Mouse (Mus musculus) liver, embryonic 16.5 days (tissue): Measurements from ENCODE around the gene Met. TPM values are rescaled to one million over a fixed set of nuclear protein-coding genes. Genes with fewer than 3 reads are reported as not detected.

ENCODE experiments used
- ATAC-seq: fragments of 200-750 bp; cut with Nextera tagmentation; 2 replicates; pipeline ENCODE4 v1.8.0; 2017; ENCODE audit warnings: low read depth, mild to moderate bottlenecking, moderate number of reproducible peaks, moderate library complexity
- H3K27ac ChIP-seq: fragments of 300-500 bp; sonication (generic); 2 replicates; pipeline ENCODE4 v1.5.1; 2014; ENCODE audit warnings: mild to moderate bottlenecking, low read length
- H3K27me3 ChIP-seq: fragments of 300-500 bp; sonication (generic); 2 replicates; pipeline ENCODE4 v1.6.1; 2014; ENCODE audit warnings: low read depth, low read length, mixed read lengths; ENCODE audit not compliant: control insufficient read depth, insufficient read depth
- H3K36me3 ChIP-seq: fragments of 300-500 bp; sonication (generic); 2 replicates; pipeline ENCODE4 v1.6.1; 2014; ENCODE audit warnings: mild to moderate bottlenecking; ENCODE audit not compliant: control insufficient read depth, insufficient read depth
- H3K4me1 ChIP-seq: fragments of 300-500 bp; sonication (generic); 2 replicates; pipeline ENCODE4 v1.6.1; 2014; ENCODE audit warnings: low read depth, low read length, mixed read lengths; ENCODE audit not compliant: control insufficient read depth
- H3K4me2 ChIP-seq: fragments of 300-500 bp; sonication (generic); 2 replicates; pipeline ENCODE4 v1.6.1; 2014; ENCODE audit warnings: low read depth, low read length, mixed read lengths
- H3K4me3 ChIP-seq: fragments of 300-500 bp; sonication (generic); 2 replicates; pipeline ENCODE4 v1.5.1; 2014; ENCODE audit warnings: low read depth, mild to moderate bottlenecking, low read length
- H3K9ac ChIP-seq: fragments of 300-500 bp; sonication (generic); 2 replicates; pipeline ENCODE4 v1.6.1; 2014; ENCODE audit warnings: low read depth, low read length
- H3K9me3 ChIP-seq: fragments of 300-500 bp; sonication (generic); replicated peaks from 2 replicates; pipeline ENCODE4 v1.6.1; 2016; ENCODE audit warnings: low read length; ENCODE audit not compliant: control insufficient read depth
- WGBS: fragments of 180-500 bp; shearing (Covaris S2); extraction: QIAGEN DNeasy Blood & Tissue Kit; methylation state at CpG from one replicate; pipeline ENCODE4 v1.1.7; 2014; ENCODE audit not compliant: insufficient replicate concordance; 5-methylcytosine and 5-hydroxymethylcytosine counted together
- polyA plus RNA-seq: library from polyadenylated mRNA; unstranded; fragments of >200 nt; fragmentation: Nextera tagmentation; extraction: Ambion mirVana; gene quantifications from 2 replicates; pipeline ENCODE4 v1.2.1, GENCODE M21; 2015

Gene Met
- polyA plus RNA-seq, 1 experiment from 2014 or later = 6.9 TPM

DNA sequence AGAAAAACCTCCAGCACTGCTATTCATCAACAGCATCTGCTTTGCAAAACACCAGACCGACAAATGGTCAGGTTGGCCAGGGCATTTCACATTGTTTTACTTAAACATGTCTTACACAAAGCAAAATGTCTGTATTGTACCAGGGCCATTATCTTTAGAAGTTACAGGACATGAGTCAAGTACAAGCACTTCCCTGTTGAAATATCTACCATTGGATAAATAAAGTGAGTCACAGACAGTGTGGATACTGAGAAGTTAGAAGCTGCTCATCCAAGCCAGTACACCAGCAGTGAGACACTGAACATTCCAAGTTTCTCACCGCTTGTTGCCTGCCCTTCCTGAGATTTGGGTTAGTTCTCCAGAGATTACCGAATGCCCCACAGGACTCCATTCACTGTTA is 86.0 kb downstream of the Met start:
- Histone ChIP-seq H3K36me3 (no peaks in the 10 kb centered on the region), H3K9me3 (no peaks in the 10 kb centered on the region), H3K4me1 (no peaks in the 10 kb centered on the region), H3K9ac (no peak overlapping the region), H3K4me2 (no peak overlapping the region), H3K4me3 (no peak overlapping the region), H3K27me3 (no peaks in the 10 kb centered on the region), H3K27ac (no peak overlapping the region)
- ATAC-seq = no peak
- whole genome bisulfite sequencing = 59% methylated on average over 3 of the region's 3 CpGs

DNA sequence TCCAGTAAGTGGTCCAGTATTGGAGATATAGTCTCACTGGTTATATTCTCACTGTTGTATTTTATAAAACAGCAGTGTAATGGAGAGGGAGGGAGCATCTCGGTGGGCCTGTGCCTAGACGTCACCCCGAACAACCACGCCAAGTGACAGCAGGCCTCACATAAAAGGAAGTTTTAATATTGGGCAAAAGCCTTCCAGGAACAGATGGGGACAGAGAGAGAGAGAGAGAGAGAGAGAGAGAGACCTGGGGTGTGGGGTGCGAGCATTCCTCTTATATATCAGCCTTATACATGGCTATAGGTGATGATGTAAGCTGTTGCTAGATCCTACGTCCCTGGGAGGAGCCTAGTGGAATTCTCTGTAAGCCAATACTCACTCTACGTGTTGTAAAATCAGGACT is 90.7 kb downstream of the Met start:
- Histone ChIP-seq H3K9me3 (no peaks in the 10 kb centered on the region), H3K4me1 (no peaks in the 10 kb centered on the region), H3K27me3 (no peaks in the 10 kb centered on the region), H3K36me3 (no peaks in the 10 kb centered on the region), H3K9ac (no peak overlapping the region), H3K4me2 (no peak overlapping the region), H3K27ac (no peak overlapping the region; the same call in 1 of the 2 replicates), H3K4me3 (no peak overlapping the region)
- WGBS = 65% methylated on average over 7 of the region's 7 CpGs
- no peak for ATAC-seq

DNA sequence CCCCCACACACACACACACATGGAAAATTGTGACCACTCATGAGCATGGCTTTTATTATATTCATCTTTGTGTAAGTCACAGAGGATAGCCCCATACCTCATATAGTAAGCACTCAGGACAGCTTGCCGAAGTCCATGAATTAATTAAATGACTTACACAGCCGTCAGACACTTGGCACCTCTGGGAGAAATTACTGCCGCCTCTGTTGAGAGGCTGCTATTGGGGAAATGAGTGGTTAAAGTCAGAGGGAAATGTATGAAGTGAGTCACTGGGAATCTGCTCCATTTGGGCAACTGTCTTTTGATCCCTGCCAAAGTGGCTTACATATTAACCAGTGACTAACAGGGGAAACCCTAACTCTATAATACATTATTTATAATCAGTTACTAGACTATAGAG is 91.2 kb downstream of the Met start:
- Histone ChIP-seq H3K27me3 (no peaks in the 10 kb centered on the region), H3K9me3 (no peaks in the 10 kb centered on the region), H3K27ac (peak overlapping the region; percentile 33; the same call in 1 of the 2 replicates), H3K4me1 (no peaks in the 10 kb centered on the region), H3K4me3 (no peak overlapping the region), H3K36me3 (no peaks in the 10 kb centered on the region), H3K4me2 (no peak overlapping the region), H3K9ac (no peak overlapping the region)
- ATAC-seq = peak; percentile 66
- 47% methylated on average over 3 of the region's 3 CpGs for WGBS

DNA sequence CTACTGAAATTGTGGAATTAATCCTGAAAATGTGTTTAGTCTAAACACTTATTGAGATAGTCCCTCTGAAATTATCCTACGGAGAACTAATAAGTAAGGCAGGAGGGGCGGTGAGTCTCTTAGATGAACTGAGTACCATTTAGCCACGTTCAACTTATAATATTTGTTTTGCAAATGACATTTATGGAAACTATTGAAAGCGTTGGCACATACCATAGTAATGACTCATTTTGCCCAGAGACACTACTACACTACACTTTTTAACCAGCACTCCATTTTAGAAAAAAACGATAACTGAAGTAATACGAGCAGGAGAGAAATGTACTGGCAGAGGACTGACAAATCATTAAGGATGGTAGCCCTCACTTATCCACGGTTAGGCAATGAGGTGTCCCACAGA is 92.1 kb downstream of the Met start:
- no peaks in the 10 kb centered on the region for H3K36me3 ChIP-seq
- 60% methylated on average over 7 of the region's 7 CpGs for WGBS
- no peaks in the 10 kb centered on the region for H3K27me3 ChIP-seq
- H3K27ac ChIP-seq = no peak overlapping the region
- no peaks in the 10 kb centered on the region for H3K4me1 ChIP-seq
- no peak overlapping the region for H3K9ac ChIP-seq
- no peak for ATAC-seq
- no peaks in the 10 kb centered on the region for H3K9me3 ChIP-seq
- no peak overlapping the region for H3K4me3 ChIP-seq
- no peak overlapping the region for H3K4me2 ChIP-seq

DNA sequence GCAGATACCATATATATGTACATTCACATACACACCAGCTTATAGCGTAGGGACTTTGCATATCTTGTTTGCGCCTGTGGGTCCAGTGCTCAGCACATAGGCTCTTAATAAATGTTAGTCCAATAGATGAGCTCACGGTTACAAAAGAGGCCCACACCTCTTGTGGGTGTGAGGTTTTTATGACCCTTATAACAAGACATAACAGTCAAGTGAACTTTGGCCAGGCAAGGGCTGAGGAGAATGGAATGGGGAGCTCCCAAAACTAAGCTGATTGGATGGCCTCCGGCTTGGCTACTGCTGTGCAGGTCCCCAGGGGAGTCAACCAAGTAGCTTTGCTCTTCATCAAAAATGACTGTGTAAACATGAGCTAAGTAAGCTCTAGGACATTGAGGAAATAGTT is 96.1 kb downstream of the Met start:
- Histone ChIP-seq H3K4me2 (no peak overlapping the region), H3K36me3 (no peaks in the 10 kb centered on the region), H3K4me1 (no peaks in the 10 kb centered on the region), H3K9ac (no peak overlapping the region), H3K27ac (no peak overlapping the region), H3K9me3 (no peaks in the 10 kb centered on the region), H3K4me3 (no peak overlapping the region), H3K27me3 (no peaks in the 10 kb centered on the region)
- ATAC-seq = no peak
- WGBS = 64% methylated on average over 4 of the region's 4 CpGs

DNA sequence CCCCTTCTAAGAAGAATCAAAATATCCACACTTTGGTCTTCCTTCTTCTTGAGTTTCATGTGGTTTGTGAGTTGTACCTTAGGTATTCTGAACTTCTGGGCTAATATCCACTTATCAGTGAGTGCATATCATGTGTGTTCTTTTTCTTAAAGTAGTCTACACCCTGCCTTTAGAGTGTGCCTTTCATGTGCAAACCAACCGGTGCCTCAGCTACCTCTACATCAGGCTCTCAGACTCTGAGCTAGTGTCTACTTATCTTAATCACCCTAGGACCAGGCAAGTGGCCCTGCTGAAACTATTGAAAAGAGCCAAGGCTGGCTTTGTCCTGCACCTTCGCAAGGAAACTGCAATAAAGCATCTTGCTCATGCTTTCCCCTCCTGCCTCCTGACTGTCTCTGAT is 97.7 kb downstream of the Met start:
- WGBS = 50% methylated on average over 2 of the region's 2 CpGs
- no peak for ATAC-seq
- H3K36me3 ChIP-seq = no peaks in the 10 kb centered on the region
- H3K27me3 ChIP-seq = no peaks in the 10 kb centered on the region
- H3K4me2 ChIP-seq = no peak overlapping the region
- H3K9ac ChIP-seq = no peak overlapping the region
- no peak overlapping the region for H3K27ac ChIP-seq
- no peaks in the 10 kb centered on the region for H3K9me3 ChIP-seq
- H3K4me3 ChIP-seq = no peak overlapping the region
- H3K4me1 ChIP-seq = no peaks in the 10 kb centered on the region

DNA sequence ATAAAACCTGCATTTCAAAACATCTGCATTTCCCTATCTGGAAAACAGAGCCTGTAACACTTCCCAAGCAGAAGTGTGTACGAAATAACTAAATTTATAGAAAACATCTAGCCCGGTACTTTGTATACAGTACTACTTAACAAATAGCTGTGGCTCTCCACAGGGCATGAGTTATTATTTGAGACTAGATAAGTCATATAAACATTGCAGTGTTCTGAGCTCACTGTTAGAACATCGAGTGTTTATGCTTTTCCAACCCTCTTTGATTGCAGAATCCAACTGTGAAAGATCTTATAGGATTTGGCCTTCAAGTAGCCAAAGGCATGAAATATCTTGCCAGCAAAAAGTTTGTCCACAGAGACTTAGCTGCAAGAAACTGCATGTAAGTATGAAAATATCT is 98.3 kb downstream of the Met start:
- H3K9me3 ChIP-seq = no peaks in the 10 kb centered on the region
- no peak overlapping the region for H3K4me3 ChIP-seq
- no peak for ATAC-seq
- H3K4me2 ChIP-seq = no peak overlapping the region
- H3K36me3 ChIP-seq = no peaks in the 10 kb centered on the region
- no peaks in the 10 kb centered on the region for H3K4me1 ChIP-seq
- H3K9ac ChIP-seq = no peak overlapping the region
- no peak overlapping the region for H3K27ac ChIP-seq
- no peaks in the 10 kb centered on the region for H3K27me3 ChIP-seq
- WGBS = 43% methylated on average over 3 of the region's 3 CpGs

DNA sequence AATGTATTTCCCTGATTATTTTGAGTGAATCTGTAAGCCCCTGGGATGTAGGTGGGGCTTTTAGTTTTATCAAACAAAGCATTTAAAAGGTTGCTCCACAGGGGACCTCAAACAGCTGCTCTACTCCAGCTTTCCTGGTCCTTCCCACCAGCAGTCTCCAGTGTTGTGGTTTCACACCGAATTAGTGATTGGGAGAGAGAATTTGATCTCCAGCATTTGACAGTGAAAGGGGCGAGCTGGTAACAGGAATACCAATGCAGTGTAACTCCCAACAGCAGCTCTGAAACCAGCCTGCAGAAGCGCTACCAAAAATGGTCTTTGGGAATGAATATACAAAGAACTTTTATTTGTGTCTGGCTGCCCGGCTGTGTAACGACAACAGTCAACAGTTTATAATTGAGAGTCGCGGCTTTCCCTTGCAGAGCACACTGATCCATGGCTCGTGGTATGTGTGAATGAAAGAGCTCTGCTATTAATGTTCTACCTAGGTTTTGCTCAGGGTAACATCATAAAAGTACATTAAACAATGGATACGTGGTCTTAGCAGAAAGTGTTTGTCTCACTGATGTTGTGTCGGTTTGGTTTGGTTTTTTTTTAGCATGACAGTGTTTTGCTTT is 99.0 kb downstream of the Met start:
- Histone ChIP-seq H3K27ac (no peak overlapping the region), H3K9ac (no peak overlapping the region)

DNA sequence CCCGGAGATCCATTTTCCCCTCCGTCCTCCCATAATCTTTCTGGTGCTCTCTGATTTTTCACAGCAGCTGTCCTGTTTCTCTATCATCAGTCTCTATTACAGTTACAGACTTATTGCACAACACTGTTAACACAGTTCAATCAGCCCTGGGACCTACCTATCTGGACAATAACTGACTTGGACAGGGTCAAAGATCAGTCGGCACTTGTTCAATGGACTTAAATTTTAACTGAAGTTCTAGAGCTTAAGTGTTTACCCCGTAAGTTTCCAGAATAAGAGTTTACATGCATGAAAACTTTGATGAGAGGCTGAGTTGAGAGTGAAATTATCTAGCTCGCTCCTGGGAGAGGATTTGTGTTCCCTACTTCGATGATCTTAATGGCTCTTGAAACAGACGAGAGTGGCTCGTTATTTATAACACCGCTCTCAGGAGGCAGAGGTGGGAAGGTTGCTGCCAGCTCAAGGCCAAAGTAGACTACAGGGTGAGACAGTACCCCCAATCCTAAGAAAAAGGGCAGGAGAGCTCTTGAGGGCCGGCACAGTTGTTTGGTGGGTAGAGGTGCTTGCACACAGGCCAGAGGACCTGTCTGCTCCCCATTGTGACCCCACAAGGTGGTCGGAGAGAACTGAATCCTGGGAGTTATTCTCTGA is 105.2 kb downstream of the Met start:
- H3K4me3 ChIP-seq = no peak overlapping the region
- H3K27ac ChIP-seq = peak overlapping the region; percentile 76
- ATAC-seq = peak; percentile 93
- H3K9ac ChIP-seq = no peak overlapping the region
- WGBS = 65% methylated on average over 11 of the region's 11 CpGs
- H3K4me2 ChIP-seq = no peak overlapping the region
- H3K27me3 ChIP-seq = no peaks in the 10 kb centered on the region
- no peaks in the 10 kb centered on the region; the same call in 1 of the 2 replicates for H3K4me1 ChIP-seq
- H3K36me3 ChIP-seq = no peaks in the 10 kb centered on the region
- no peaks in the 10 kb centered on the region for H3K9me3 ChIP-seq

More for the DNA sequence above, 99.0 kb downstream of the Met start:
- Histone ChIP-seq H3K4me2 (no peak overlapping the region), H3K4me3 (no peak overlapping the region), H3K9me3 (no peaks in the 10 kb centered on the region), H3K36me3 (no peaks in the 10 kb centered on the region), H3K27me3 (no peaks in the 10 kb centered on the region), H3K4me1 (no peaks in the 10 kb centered on the region)
- 41% methylated on average over 10 of the region's 10 CpGs for WGBS
- no peak for ATAC-seq
